Mouse (Mus musculus) liver, adult 2 months (tissue): ENCODE data around the gene Treml1. TPM values are rescaled to one million over a fixed set of nuclear protein-coding genes. Genes with fewer than 3 reads are reported as not detected.

ENCODE experiments used
- DNase-seq: peaks from one replicate; pipeline ENCODE4 v3.0.0-alpha.2; 2011; ENCODE audit warnings: low read depth, low spot score; ENCODE audit errors: extremely low read depth
- H3K27ac ChIP-seq: fragments of 200-500 bp; replicated peaks from 2 replicates; pipeline ENCODE4 v1.5.1; 2012; ENCODE audit warnings: low read depth, mild to moderate bottlenecking, control low read depth, inconsistent platforms, low read length; ENCODE audit not compliant: insufficient read depth
- H3K27me3 ChIP-seq: fragments of 200-500 bp; 2 replicates; pipeline ENCODE4 v1.6.1; 2012; ENCODE audit warnings: mild to moderate bottlenecking, moderate library complexity, low read length, inconsistent platforms; ENCODE audit not compliant: control insufficient read depth, insufficient read depth
- H3K36me3 ChIP-seq: fragments of 200-500 bp; 2 replicates; pipeline ENCODE4 v1.6.1; 2012; ENCODE audit warnings: low read length, inconsistent platforms; ENCODE audit not compliant: control insufficient read depth, insufficient read depth
- H3K4me1 ChIP-seq: fragments of 200-500 bp; 2 replicates; pipeline ENCODE4 v1.6.1; 2011; ENCODE audit warnings: low read length; ENCODE audit not compliant: control insufficient read depth, insufficient read depth
- H3K4me3 ChIP-seq: fragments of 200-500 bp; 2 replicates; pipeline ENCODE4 v1.5.1; 2011; ENCODE audit warnings: low read depth, mild to moderate bottlenecking, control low read depth, low read length, moderate library complexity; ENCODE audit not compliant: insufficient read depth
- H3K79me2 ChIP-seq: fragments of 200-500 bp; 2 replicates; pipeline ENCODE4 v1.6.1; 2012; ENCODE audit warnings: inconsistent platforms, mild to moderate bottlenecking, low read length, moderate library complexity; ENCODE audit not compliant: control insufficient read depth, insufficient read depth
- H3K9ac ChIP-seq: fragments of 200-500 bp; 2 replicates; pipeline ENCODE4 v1.6.1; 2012; ENCODE audit warnings: low read depth, mild to moderate bottlenecking, control low read depth, inconsistent platforms, low read length
- CTCF ChIP-seq: fragments of 200-500 bp; IDR thresholded peaks from 2 replicates; pipeline ENCODE4 v1.5.1; 2011; ENCODE audit warnings: low read depth, low read length, control low read depth
- POLR2A ChIP-seq: fragments of 200-500 bp; IDR thresholded peaks from 2 replicates; pipeline ENCODE4 v1.6.1; 2011; ENCODE audit warnings: low read length, control low read depth; ENCODE audit not compliant: insufficient read depth; ENCODE audit errors: extremely low read depth
- WGBS: fragments of 180-500 bp; shearing (Covaris S2); methylation state at CpG from one replicate; pipeline ENCODE4 v1.1.7; 2018; 5-methylcytosine and 5-hydroxymethylcytosine counted together
- polyA plus RNA-seq: library from polyadenylated mRNA; depleted of rRNA; stranded (reverse); fragments of >200 nt; gene quantifications from 2 replicates; pipeline ENCODE4 v1.2.3, GENCODE M21; 2012; rRNA removed
- total RNA-seq: library from RNA; depleted of rRNA; stranded (reverse); fragments of >200 nt; gene quantifications from 2 replicates; pipeline ENCODE4 v1.2.3, GENCODE M21; 2014; rRNA removed

Treml1 gene
- total and polyA plus RNA-seq, 2 experiments: 0.39 TPM; not detected in 1

DNA sequence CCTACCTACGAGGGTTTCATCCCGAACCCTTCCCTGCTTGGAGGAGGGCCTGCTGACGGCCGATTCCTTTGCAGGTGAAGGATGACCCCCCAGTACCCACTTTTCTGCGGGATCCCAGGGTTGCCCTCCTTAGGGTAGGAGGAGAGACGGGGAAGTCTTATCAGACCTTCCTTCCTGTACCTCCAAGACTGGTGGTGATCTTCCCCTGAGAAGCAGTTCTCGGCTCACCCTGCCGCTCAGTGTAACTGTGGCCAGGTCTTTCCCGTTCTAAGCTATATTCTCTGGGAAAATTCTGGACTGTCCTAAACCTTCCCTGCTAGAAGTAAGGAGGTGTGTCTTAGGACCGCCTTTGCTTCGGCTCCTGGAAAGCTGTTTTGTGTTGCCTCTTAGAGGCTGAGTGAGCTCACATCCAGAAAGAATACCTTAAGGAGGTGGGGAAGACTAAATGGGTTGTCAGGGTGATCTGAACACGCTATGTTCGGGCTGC lies 50.6 kb downstream of the Treml1 start:
- no peak for DNase-seq
- Histone ChIP-seq H3K27me3 (no peaks in the 10 kb centered on the region), H3K36me3 (peaks cover 8% of the 10 kb centered on the region), H3K9ac (peak overlapping the region; percentile 74), H3K27ac (peak overlapping the region; percentile 72), H3K79me2 (peaks cover 11% of the 10 kb centered on the region; the same call in 1 of the 2 replicates), H3K4me1 (peaks cover 10% of the 10 kb centered on the region), H3K4me3 (peak overlapping the region; percentile 60)
- TF ChIP-seq POLR2A: no peak
- TF ChIP-seq CTCF: no peak
- under 1% methylated on average over 13 of the region's 13 CpGs for WGBS

DNA sequence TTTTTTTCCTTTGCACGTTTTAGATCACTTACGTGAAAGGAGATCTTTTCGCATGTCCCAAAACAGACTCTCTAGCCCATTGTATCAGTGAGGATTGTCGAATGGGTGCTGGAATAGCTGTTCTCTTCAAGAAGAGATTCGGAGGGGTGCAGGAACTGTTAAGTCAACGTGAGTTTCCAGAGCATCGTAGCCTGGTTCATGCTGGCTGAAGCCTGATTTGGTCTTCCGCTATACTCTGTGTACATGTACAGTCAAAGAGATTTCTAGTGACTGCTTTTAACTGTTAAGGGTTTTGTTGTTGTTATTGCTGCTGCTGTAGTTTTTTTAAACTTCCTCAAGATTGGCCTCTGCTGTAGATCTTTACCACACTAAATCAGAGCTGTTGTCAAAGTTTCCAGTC lies 51.5 kb downstream of the Treml1 start:
- 55% methylated on average over 8 of the region's 8 CpGs for WGBS
- Histone ChIP-seq H3K27ac (no peak overlapping the region), H3K27me3 (no peaks in the 10 kb centered on the region), H3K79me2 (peaks cover 7% of the 10 kb centered on the region; the same call in 1 of the 2 replicates), H3K4me3 (no peak overlapping the region; the same call in 1 of the 2 replicates), H3K36me3 (peaks cover 16% of the 10 kb centered on the region), H3K9ac (no peak overlapping the region), H3K4me1 (peaks cover 10% of the 10 kb centered on the region)
- DNase-seq: no peak
- no peak for TF ChIP-seq POLR2A

DNA sequence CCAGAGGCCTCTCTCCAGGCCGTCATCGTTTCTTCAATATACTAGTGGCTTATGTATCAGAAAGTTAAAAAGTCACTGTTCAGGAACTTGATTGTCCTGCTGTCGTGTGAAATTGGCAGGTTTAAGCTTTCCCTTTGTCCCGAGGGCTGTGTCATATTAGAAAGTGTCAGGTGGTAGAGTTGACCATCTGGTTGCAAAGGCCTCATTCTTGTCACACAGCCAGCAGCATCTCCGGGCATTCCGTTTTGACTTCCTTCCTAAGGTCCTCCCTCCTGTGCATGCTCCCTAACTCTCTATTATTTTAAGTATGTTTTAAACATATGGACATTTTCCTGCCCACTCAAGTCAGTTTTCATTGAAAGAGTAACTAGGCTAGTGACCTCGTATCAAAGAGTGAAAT lies 56.3 kb downstream of the Treml1 start:
- Histone ChIP-seq H3K27ac (no peak overlapping the region), H3K79me2 (no peaks in the 10 kb centered on the region), H3K27me3 (no peaks in the 10 kb centered on the region), H3K4me1 (peaks cover 9% of the 10 kb centered on the region), H3K4me3 (no peak overlapping the region), H3K36me3 (peaks cover 26% of the 10 kb centered on the region), H3K9ac (no peak overlapping the region)
- DNase-seq: no peak
- 71% methylated on average over 7 of the region's 7 CpGs for WGBS
- TF ChIP-seq CTCF (no peak), POLR2A (no peak)

Other genes with a start within 250 kb of the Treml1 start
- not detected in 2 replicates for gene 9830107B12Rik, start 213.6 kb upstream of the Treml1 start, total RNA-seq
- not detected in 2 replicates for gene 9830107B12Rik, start 213.6 kb upstream of the Treml1 start, polyA plus RNA-seq
- 0.37 and 0.40 TPM in 2 replicates for gene A530064D06Rik, start 192.6 kb upstream of the Treml1 start, total RNA-seq
- not detected in 2 replicates for gene A530064D06Rik, start 192.6 kb upstream of the Treml1 start, polyA plus RNA-seq
- gene Trem1, start 127.1 kb upstream of the Treml1 start, total RNA-seq: not detected in 2 replicates
- 0.04 TPM in 1 of 2 replicates, not detected in the other for gene Trem1, start 127.1 kb upstream of the Treml1 start, polyA plus RNA-seq
- 0.34 TPM in 1 of 2 replicates, not detected in the other for gene Trem3, start 112.1 kb upstream of the Treml1 start, total RNA-seq
- gene Trem3, start 112.1 kb upstream of the Treml1 start, polyA plus RNA-seq: 0.09 and 0.21 TPM in 2 replicates
- gene Treml4, start 95.6 kb upstream of the Treml1 start, total RNA-seq: 4.2 and 4.4 TPM in 2 replicates
- gene Treml4, start 95.6 kb upstream of the Treml1 start, polyA plus RNA-seq: 2.8 and 4.6 TPM in 2 replicates
- gene Treml2, start 60.4 kb upstream of the Treml1 start, total RNA-seq: 0.09 and 0.20 TPM in 2 replicates
- 0.26 and 0.34 TPM in 2 replicates for gene Treml2, start 60.4 kb upstream of the Treml1 start, polyA plus RNA-seq
- gene B430306N03Rik, start 43.8 kb upstream of the Treml1 start, total RNA-seq: 0.83 and 1.0 TPM in 2 replicates
- 0.90 and 1.9 TPM in 2 replicates for gene B430306N03Rik, start 43.8 kb upstream of the Treml1 start, polyA plus RNA-seq
- 0.74 and 2.2 TPM in 2 replicates for gene Trem2, start 13.5 kb upstream of the Treml1 start, total RNA-seq
- gene Trem2, start 13.5 kb upstream of the Treml1 start, polyA plus RNA-seq: 0.15 and 0.34 TPM in 2 replicates
- 10.6 and 12.1 TPM in 2 replicates for gene Nfya, start 50.0 kb downstream of the Treml1 start, total RNA-seq
- 11.0 and 16.3 TPM in 2 replicates for gene Nfya, start 50.0 kb downstream of the Treml1 start, polyA plus RNA-seq
- 20.9 and 25.0 TPM in 2 replicates for gene Oard1, start 50.1 kb downstream of the Treml1 start, total RNA-seq
- gene Oard1, start 50.1 kb downstream of the Treml1 start, polyA plus RNA-seq: 8.7 and 9.0 TPM in 2 replicates
- gene Apobec2, start 73.0 kb downstream of the Treml1 start, total RNA-seq: 0.28 TPM in 1 of 2 replicates, not detected in the other
- gene Apobec2, start 73.0 kb downstream of the Treml1 start, polyA plus RNA-seq: not detected in 2 replicates
- not detected in 2 replicates for gene Tspo2, start 91.6 kb downstream of the Treml1 start, total RNA-seq
- 0.34 TPM in 1 of 2 replicates, not detected in the other for gene Tspo2, start 91.6 kb downstream of the Treml1 start, polyA plus RNA-seq
- gene Unc5cl, start 95.0 kb downstream of the Treml1 start, total RNA-seq: 0.20 TPM in 1 of 2 replicates, not detected in the other
- gene Unc5cl, start 95.0 kb downstream of the Treml1 start, polyA plus RNA-seq: 0.05 and 0.43 TPM in 2 replicates